Mouse (Mus musculus): ENCODE measurements around the gene Plpp7.

GRCm38 (mm10) chr2:32089606-32090005 is 5.7 kb upstream of the Plpp7 start:
- TF ChIP-seq CTCF (IDR thresholded peaks at IDR 0.05; ENCODE audit: low read depth) (no peak), EP300 (IDR thresholded peaks at IDR 0.05; ENCODE audit: low read depth) (no peak)

All from liver, embryonic 14.5 days (tissue).